Mouse (Mus musculus): ENCODE measurements around the gene Ftsj3.
"Not testable (repeated sequence)": the region's sequence is repeated elsewhere in the genome, so short reads cannot be mapped to it uniquely, and the experiment has no call there.

The Ftsj3 gene

DNA sequence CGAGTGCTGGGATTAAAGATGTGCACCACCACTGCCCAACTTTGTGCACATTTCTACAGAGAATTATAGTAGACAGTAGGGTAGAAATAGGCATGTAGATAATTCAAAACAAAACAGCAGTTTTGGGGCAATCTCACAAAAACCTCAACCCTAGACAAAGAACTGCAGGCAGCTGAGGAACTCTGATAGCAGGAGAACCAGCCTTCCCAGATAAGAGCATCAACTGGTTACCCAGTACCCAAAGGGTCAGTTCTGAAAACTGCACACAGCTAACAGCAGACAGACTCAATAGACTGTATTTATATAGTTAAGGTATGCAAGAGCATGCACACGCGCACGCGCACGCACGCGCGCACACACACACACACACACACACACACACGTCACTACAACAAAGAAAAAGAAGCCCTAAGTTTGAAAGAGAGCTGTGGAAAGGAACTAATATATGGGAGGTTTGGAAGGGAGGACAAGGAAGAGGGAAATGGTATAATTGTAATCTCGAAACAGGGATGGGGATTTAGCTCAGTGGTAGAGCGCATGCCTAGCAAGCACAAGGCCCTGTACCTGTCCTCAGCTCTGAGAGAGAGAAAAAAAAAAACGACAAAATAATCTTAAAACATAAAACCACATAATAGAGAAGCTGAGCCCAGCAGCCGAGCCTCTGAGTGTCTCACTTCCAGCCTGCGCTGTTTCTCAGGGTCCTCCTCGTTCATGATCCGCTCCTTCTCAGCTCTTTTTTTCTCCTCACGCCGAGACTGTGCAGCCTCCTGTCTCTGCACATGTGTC lies 54.3 kb downstream of the Ftsj3 start:
- no peak for DNase-seq (ENCODE audit: low spot score)

DNA sequence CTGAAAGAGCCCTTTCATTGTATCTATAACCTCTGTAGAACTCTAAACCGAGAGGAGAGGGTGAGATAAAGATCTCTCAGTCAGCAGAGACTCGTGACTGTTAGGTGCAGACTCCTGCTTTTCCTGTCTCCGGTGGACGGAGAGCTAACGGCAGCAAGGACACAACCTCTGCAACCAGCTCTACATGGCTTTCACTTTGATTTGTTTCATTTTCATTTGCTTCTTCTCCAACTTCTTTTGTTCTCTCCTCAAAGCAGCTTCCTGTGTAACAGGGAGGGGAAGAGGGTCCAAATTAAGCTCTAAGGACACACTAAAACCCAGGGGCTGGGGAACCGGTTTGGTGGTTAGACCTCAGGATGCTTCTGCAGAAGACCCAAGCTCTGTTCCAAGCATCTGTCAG lies 55.1 kb downstream of the Ftsj3 start:
- no peak for DNase-seq (ENCODE audit: low spot score)

- not testable (repeated sequence) for DNase-seq (ENCODE audit: low spot score)
Observed at GRCm38 (mm10) chr11:106199997-106200396, 55.9 kb downstream of the Ftsj3 start.
